Mouse (Mus musculus) neural tube, postnatal 0 days (tissue): Measurements from ENCODE around the gene Gm28035. TPM values are rescaled to one million over a fixed set of nuclear protein-coding genes. Genes with fewer than 3 reads are reported as not detected.

Experiments
- polyA plus RNA-seq: library from polyadenylated mRNA; unstranded; fragments of >200 nt; fragmentation: Nextera tagmentation; extraction: Ambion mirVana; gene quantifications from 2 replicates; pipeline ENCODE4 v1.2.1, GENCODE M21; 2015

Gm28035 gene
- 0.09 and 0.15 TPM in 2 replicates for polyA plus RNA-seq

DNA sequence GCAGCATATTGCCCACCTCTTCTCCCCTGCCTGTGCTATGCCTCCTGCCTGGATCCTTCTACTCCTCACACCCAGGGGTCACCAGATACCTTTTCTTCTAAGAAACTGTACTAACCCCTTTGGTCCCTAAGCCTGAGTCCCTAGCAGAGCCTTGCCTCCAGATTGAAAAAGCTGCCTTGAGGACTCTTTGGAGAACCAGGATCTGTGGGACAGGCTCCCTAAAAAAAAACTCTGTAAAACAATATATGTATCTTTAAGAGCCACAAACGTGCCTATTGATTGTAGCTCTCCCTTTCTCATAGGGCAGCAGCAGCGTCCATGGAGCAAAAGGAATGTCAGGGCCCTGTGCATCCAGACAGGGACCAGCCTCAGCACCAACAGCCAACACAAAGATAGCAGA is at the start of gene Gm28035:
Gm28035 (plus strand) TSS at position 301 of the 400 bp plus-strand sequence.

DNA sequence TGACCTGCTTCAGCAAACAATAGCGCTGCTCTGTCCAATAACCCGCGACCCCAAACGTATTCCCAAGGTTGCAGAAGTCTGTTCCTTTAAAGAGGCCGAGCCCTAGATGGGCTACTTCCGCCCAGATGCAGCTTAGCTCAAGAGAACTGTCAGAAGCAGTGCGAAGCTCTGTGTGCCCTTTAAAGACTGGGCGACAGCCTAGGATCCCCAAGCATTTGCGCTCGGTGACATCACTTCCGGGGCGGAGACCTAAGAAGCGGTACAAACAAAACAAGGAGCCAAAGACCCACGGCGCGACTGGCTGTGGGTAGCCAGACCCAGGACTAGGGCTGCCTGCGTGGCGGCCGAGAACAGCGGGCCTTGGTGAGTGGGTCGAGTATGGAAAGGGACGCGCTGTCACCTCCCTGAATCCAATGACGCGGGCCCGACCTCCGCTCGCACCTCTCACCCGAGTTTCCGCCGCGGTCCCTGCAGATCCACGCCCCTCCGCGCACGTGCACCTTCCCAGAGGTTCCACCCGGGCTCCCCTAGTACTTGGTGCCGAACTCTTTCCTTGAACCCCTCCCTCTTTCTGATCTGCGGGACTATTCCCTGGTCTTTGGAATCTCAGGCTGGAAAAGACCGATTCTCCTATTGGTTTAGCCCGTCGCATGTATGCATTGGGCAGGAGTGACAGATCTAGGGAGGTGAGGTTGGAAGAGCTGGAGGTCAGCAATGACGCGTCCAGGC is 34.6 kb upstream of the Gm28035 start, which contains the start of gene Kyat1:
Kyat1 (minus strand) TSS at position 219 of the 729 bp plus-strand sequence.

DNA sequence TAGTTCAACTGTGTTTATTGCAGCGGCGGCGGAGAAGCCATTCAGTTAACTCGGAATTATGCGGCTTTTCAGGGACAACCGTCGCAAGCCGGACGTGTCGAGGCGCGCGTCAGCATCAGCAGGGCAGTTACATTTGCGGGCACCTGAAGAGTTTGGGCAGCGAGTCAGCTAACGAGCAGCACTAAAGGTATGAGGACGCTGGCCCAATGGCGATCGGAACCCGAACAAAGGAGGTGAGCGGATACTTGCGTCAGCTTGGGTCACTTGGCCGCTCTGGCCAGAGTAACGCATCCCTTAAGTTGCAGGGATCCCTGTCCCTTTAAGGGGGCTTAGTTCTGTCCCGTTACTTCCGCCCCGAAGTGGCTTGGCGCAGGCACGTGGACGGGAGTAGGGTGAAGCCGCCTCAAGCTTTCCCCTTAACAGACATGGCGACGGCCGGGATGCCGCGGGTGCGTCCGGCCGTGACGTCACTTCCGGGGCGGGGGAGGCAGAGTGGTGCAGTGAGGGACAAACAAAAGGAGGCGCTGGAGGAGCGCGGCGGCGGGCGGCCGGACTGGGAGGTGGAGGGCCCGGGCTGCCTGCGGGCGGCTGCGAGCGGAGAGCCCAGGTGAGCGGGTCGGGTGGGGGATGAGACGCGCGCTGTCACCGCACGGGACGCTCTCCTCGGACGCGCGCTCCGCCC is 3.0 kb upstream of the Gm28035 start, which contains the start of gene Lrrc8a:
Lrrc8a (plus strand) TSS at position 517 of the 682 bp plus-strand sequence.

DNA sequence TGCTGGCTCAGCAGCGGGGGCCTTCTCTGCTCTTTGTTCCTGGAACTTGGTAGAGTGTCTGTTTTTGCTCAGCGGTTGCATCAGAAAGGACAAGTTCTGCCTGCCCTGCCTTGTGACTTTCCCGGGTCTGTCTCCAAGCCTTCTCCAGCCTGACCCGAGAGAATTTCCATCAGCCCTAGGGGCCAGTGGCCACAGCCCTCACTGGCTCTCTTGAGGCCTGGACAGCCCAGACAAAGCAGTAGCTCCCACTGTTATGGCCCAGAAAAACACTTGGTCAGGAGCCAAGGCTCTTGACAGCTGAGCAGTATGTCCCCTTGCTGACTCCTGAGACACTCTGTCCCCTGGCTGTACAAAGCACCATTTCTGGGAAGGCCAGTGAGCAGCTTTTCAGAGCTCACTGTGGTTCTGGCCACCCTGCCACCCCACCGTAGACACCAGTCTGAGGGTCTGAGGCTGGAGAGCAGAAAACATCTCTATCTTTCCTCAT is 25.4 kb downstream of the Gm28035 start, which contains the start of gene Phyhd1:
Phyhd1 (plus strand) TSS at position 437 of the 487 bp plus-strand sequence.

DNA sequence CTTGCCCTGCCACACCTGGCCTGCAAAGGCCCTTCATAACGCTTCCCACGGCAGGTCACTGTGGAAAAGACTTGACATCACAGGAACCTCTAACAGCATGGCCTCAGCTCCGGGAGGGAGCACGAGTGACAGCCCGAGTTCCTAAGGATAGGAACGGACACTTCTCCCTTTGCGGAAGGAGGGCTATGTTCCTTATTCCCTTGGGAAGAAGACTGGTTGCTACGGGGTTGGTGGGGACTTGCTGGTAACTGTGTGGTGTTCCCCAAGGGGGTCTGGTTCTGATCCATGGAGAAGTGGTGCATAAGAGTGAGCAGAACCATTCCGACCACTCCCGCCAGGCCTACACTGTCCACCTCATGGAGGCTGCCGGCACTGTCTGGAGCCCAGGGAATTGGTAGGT is 40.4 kb downstream of the Gm28035 start, which contains the start of gene Gm28038:
Gm28038 (plus strand) TSS at position 301 of the 400 bp plus-strand sequence.

DNA sequence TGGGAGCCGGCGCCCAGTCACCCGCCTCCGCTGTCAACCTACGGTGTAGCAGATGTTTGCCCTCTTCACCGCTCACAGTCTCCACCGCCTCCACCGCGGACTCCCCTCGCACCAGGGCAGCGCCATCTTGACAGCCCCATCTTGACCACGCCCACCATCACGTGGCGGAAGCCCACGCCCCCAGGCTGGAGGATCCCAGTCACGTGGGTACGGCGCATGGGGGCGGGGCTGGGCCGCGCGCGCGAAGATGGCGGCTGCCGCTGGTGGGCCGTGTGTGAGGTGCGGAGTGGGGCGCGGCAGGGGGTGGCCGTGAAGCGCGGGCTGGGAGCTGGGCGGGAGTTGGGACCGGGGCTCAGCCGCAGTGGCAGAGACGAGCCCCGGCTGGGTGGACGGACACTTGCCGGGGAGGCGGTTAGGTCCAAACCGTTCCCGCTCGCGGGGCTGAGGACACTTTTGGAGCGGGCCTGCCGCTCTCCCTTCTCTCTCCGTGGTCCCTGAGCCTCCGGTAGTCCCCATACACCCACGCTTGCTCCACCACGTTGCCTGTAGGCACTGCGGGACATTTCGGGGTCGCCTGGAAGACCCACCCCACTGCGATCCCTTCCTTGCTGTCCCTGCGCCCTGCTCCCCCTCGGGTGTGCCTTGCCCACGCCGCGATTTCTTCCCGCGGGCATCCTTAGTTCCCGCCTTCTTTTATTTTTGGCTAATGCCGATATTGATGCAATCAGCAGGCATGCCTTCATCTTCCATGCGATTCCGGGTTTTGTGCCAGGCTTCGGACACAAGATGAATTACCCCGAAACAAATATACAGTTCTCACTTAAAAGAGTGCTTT is 46.0 kb downstream of the Gm28035 start, which contains the start of the genes Dolk and Nup188:
Dolk (minus strand) TSS at position 143 of the 835 bp plus-strand sequence.
Nup188 (plus strand) TSS at position 206 of the 835 bp plus-strand sequence.

Other genes starting within 250 kb of the Gm28035 start
- gene Wdr34, start 191.7 kb upstream of the Gm28035 start, polyA plus RNA-seq: 57.4 and 65.7 TPM in 2 replicates
- 280 and 287 TPM in 2 replicates for gene Set, start 183.2 kb upstream of the Gm28035 start, polyA plus RNA-seq
- gene Pkn3, start 162.9 kb upstream of the Gm28035 start, polyA plus RNA-seq: 0.87 and 1.0 TPM in 2 replicates
- gene Zdhhc12, start 146.9 kb upstream of the Gm28035 start, polyA plus RNA-seq: 35.6 and 39.5 TPM in 2 replicates
- 16.3 and 17.7 TPM in 2 replicates for gene Zer1, start 116.0 kb upstream of the Gm28035 start, polyA plus RNA-seq
- 9.2 and 10.8 TPM in 2 replicates for gene Tbc1d13, start 106.8 kb upstream of the Gm28035 start, polyA plus RNA-seq
- gene Endog, start 69.1 kb upstream of the Gm28035 start, polyA plus RNA-seq: 52.6 and 59.4 TPM in 2 replicates
- gene Spout1, start 62.1 kb upstream of the Gm28035 start, polyA plus RNA-seq: 52.8 and 64.2 TPM in 2 replicates
- 17.1 and 18.6 TPM in 2 replicates for gene Kyat1, start 34.7 kb upstream of the Gm28035 start, polyA plus RNA-seq
- 60.2 and 61.1 TPM in 2 replicates for gene Lrrc8a, start 2.9 kb upstream of the Gm28035 start, polyA plus RNA-seq
- gene Phyhd1, start 25.6 kb downstream of the Gm28035 start, polyA plus RNA-seq: 7.3 and 8.3 TPM in 2 replicates
- not detected in 2 replicates for gene Gm28038, start 40.5 kb downstream of the Gm28035 start, polyA plus RNA-seq
- 42.0 and 45.1 TPM in 2 replicates for gene Dolk, start 45.8 kb downstream of the Gm28035 start, polyA plus RNA-seq
- 10.0 and 11.1 TPM in 2 replicates for gene Nup188, start 45.8 kb downstream of the Gm28035 start, polyA plus RNA-seq
- gene Sh3glb2, start 118.8 kb downstream of the Gm28035 start, polyA plus RNA-seq: 180 and 203 TPM in 2 replicates
- gene Miga2, start 123.7 kb downstream of the Gm28035 start, polyA plus RNA-seq: 33.5 and 36.1 TPM in 2 replicates
- gene Dolpp1, start 151.7 kb downstream of the Gm28035 start, polyA plus RNA-seq: 53.7 and 54.8 TPM in 2 replicates
- 25.8 and 29.2 TPM in 2 replicates for gene Crat, start 175.2 kb downstream of the Gm28035 start, polyA plus RNA-seq
- 125 and 136 TPM in 2 replicates for gene Ptpa, start 175.5 kb downstream of the Gm28035 start, polyA plus RNA-seq
- gene Ier5l, start 233.7 kb downstream of the Gm28035 start, polyA plus RNA-seq: 2.4 and 6.8 TPM in 2 replicates